Mouse (Mus musculus) bone marrow macrophage, adult 2 months (primary cell): Measurements from ENCODE around the gene Dip2b.
"Not testable (repeated sequence)": the region's sequence is repeated elsewhere in the genome, so short reads cannot be mapped to it uniquely, and the experiment has no call there.

Experiments
- CTCF ChIP-seq: IDR thresholded peaks from 2 replicates; pipeline ENCODE4 v1.5.1; 2012; ENCODE audit warnings: low read depth, mild to moderate bottlenecking, low read length, moderate library complexity
- POLR2A ChIP-seq: IDR thresholded peaks from 2 replicates; pipeline ENCODE4 v1.6.1; 2012; ENCODE audit warnings: mild to moderate bottlenecking, low read depth, low read length, borderline replicate concordance

DNA sequence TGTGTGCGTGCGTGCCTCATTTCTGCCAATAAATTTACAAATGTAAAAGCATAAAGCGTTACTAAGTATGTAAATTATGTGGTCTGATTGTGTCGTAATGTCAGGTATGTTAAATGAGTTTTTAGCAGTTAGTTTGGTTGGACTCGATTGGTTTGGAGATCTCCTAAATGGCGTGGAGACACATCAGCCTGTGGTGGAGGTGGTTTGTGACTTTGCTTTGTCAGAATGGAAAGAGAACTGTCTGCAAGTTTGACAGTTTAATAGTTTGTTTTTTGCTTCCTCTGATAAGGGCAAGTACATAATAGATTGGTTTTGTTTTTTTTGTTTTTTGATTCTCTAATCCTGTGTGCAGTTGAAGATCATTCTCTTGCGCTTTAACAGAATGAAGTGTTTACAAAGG, 221.9 kb downstream of the Dip2b start:
- not testable (repeated sequence) for TF ChIP-seq CTCF, POLR2A
